Mouse (Mus musculus): ENCODE data around the gene Rab36. TPM values are rescaled to one million over a fixed set of nuclear protein-coding genes. Genes with fewer than 3 reads are reported as not detected.
A peak's percentile ranks its signal among the peaks of the same experiment; 100 is the strongest.

Gene Rab36
- polyA plus RNA-seq, 1 experiment from 2014 or later, result 12.2 TPM

DNA sequence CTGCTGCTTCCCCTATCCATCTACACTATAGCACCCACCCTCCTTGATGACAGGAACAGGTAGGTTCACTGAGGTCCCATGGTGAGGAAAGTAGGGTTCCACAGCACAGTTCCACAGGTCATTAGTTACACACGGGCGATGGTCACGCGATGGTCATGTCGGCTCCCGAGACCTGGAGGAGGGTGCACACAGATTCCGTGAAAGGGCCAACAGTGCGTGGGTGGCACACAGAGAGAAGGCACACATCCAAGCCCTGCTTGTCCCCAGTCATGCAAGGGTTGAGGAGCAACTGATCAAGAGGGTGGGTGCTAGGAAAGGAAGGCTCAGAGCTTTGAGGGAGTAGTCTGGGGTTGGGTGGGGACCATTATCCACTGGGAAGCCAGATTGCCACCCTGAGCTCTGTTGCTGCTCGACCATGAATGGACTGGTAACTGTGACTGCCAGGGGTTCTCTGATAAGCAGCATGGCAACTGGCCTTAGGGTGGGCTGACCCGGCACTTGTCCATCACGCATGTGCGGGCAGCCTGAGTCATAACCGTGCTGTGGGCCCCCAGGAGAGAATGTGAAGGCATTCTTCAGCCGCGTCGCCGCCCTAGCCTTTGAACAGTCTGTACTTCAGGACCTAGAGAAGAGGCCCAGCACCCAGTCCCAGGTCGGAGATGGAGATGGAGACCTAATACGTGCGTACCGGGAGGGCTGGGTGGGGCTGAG, 14.7 kb downstream of the Rab36 start:
- WGBS, result 95% methylated on average over 21 of the region's 21 CpGs

DNA sequence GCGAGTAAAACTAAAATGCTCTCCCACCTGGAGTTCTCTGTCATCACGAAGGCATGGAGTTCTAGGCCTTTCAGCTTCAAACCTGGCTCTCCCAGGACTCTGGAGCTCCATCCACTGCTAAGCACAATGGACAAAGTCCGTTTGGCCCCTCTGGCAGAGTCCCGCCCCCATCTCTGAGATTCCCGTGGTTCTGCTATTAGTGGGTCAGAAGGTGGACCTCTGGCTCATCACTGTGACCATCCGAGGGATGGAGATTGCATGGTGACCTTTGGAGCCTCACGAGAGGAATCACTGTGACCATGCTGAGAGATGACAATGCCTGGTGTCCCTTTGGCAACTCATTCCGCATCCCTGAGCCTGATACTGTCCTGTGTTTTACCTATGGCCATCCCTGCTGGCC, 16.0 kb downstream of the Rab36 start:
- WGBS, result 81% methylated on average over 8 of the region's 8 CpGs
- Histone ChIP-seq H3K36me3 (replicated peaks) (no peaks in the 10 kb centered on the region), H3K4me3 (replicated peaks) (no peak overlapping the region), H3K27ac (no peak overlapping the region), H3K9ac (no peak overlapping the region), H3K27me3 (no peaks in the 10 kb centered on the region), H3K4me1 (peaks cover 12% of the 10 kb centered on the region), H3K4me2 (no peak overlapping the region), H3K9me3 (no peaks in the 10 kb centered on the region)
- ATAC-seq (ENCODE audit: low FRiP score), result no peak

More for the DNA sequence above, 14.7 kb downstream of the Rab36 start:
- no peak overlapping the region for H3K4me2 ChIP-seq
- no peak overlapping the region for H3K4me3 ChIP-seq (replicated peaks)
- H3K27me3 ChIP-seq, result no peaks in the 10 kb centered on the region
- no peak for ATAC-seq (ENCODE audit: low FRiP score)
- no peaks in the 10 kb centered on the region for H3K9me3 ChIP-seq
- no peak overlapping the region for H3K27ac ChIP-seq
- no peak overlapping the region for H3K9ac ChIP-seq
- 0 out of 2 replicates have a peak, but pooled peaks cover 2% of the 10 kb centered on the region for H3K36me3 ChIP-seq (replicated peaks)
- peaks cover 9% of the 10 kb centered on the region for H3K4me1 ChIP-seq

DNA sequence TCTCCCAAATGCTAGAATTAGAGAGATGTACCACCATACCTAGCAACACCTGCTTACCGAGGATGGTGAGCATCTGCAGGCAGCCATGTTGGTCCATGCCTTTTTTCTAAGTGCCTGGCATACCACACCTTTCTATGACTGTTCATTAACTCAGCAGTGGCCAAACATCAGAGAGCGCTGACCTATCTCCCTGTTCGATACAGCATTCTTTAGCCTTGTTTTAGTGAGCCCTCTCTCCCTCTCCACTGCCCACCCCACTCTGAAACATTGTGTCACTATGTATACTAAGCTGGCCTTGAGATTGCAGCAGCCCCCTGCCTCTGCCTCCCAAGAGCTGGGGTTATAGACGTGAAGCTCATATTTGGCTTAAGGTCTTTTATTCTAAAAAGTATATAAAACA, 16.8 kb downstream of the Rab36 start:
- WGBS, result 92% methylated on average over 4 of the region's 4 CpGs
- ATAC-seq (ENCODE audit: low FRiP score), result no peak
- H3K36me3 ChIP-seq (replicated peaks), result no peaks in the 10 kb centered on the region

DNA sequence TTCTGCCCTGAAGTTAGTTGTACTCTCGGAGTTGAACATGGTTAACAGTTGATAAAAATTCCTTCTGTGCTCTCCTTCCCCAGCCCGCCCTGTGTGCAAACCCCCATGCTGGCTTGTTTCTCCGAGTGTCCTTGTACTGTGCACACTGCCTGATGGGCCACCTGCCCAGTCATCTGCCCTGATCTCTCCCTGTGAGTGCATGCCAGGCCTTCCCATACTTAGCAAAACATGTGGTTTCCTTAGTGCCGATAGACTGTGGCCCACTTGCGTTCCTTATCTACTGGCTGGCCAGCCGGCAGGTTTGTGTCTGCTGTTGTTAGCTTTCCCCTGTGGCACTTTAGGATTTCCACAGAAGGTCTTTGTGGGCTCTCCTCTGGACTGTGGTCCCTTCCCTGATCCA, 17.3 kb downstream of the Rab36 start:
- no peak overlapping the region for H3K9ac ChIP-seq
- whole genome bisulfite sequencing, result 94% methylated on average over 6 of the region's 6 CpGs
- no peak for ATAC-seq (ENCODE audit: low FRiP score)
- H3K4me2 ChIP-seq, result no peak overlapping the region
- H3K27ac ChIP-seq, result no peak overlapping the region
- H3K4me3 ChIP-seq (replicated peaks), result no peak overlapping the region
- H3K4me1 ChIP-seq, result peaks cover 23% of the 10 kb centered on the region
- H3K27me3 ChIP-seq, result no peaks in the 10 kb centered on the region
- H3K36me3 ChIP-seq (replicated peaks), result no peaks in the 10 kb centered on the region
- no peaks in the 10 kb centered on the region for H3K9me3 ChIP-seq

More for the DNA sequence above, 16.8 kb downstream of the Rab36 start:
- peaks cover 18% of the 10 kb centered on the region for H3K4me1 ChIP-seq
- H3K4me2 ChIP-seq, result no peak overlapping the region
- H3K4me3 ChIP-seq (replicated peaks), result no peak overlapping the region
- H3K27me3 ChIP-seq, result no peaks in the 10 kb centered on the region
- H3K27ac ChIP-seq, result no peak overlapping the region
- no peaks in the 10 kb centered on the region for H3K9me3 ChIP-seq
- no peak overlapping the region for H3K9ac ChIP-seq

DNA sequence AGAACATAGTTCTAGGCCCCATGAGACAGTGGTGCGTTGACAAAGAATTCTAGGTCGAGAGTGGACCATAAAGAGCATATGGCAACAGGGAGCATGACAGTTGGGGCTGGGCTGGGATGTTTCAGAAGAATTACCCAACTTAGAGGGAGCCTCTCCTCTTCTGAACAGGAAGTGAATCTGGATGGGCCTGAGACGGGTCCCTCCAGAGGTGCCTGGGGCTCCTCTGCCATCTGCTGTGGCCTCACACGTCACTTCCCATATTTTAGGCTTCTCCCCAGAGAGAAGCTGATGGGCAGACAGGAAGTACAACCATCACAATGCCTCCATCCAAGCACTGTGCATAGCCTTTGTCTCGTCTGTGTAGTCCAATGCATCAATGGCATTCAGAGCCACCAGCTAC, 18.8 kb downstream of the Rab36 start:
- Histone ChIP-seq H3K9me3 (no peaks in the 10 kb centered on the region), H3K27me3 (no peaks in the 10 kb centered on the region), H3K4me3 (replicated peaks) (no peak overlapping the region), H3K9ac (no peak overlapping the region), H3K4me2 (no peak overlapping the region), H3K4me1 (peaks cover 32% of the 10 kb centered on the region), H3K27ac (no peak overlapping the region), H3K36me3 (replicated peaks) (no peaks in the 10 kb centered on the region)
- 79% methylated on average over 5 of the region's 5 CpGs for WGBS
- no peak for ATAC-seq (ENCODE audit: low FRiP score)

DNA sequence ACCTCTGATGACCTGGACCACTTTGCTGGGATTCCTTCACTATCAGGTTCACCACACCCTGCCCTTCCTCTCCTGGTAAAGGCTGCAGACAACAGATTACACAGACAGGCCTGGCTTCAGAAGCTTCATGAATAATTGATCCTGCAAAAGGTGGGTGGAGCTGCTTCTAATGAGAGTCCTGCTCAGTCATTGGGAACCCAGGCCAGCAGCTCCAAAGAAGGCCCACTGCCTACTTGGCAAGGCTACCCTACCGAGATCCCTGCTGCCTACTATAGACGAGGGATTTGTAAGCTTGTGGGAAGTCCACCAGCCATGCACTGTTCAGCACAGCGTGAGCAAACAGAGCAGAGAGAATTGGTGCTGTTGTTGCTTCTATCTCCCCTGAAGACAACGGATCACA, 19.4 kb downstream of the Rab36 start:
- H3K4me2 ChIP-seq, result no peak overlapping the region
- H3K27ac ChIP-seq, result no peak overlapping the region
- H3K36me3 ChIP-seq (replicated peaks), result no peaks in the 10 kb centered on the region
- H3K9ac ChIP-seq, result no peak overlapping the region
- H3K4me3 ChIP-seq (replicated peaks), result no peak overlapping the region
- 0 out of 2 replicates have a peak, but pooled peaks cover under 1% of the 10 kb centered on the region for H3K27me3 ChIP-seq
- WGBS, result 7% methylated on average over 4 of the region's 4 CpGs
- H3K4me1 ChIP-seq, result peaks cover 34% of the 10 kb centered on the region
- no peaks in the 10 kb centered on the region for H3K9me3 ChIP-seq
- ATAC-seq (ENCODE audit: low FRiP score), result 0 out of 2 replicates have a peak, but pooled peaks have one; percentile 5

DNA sequence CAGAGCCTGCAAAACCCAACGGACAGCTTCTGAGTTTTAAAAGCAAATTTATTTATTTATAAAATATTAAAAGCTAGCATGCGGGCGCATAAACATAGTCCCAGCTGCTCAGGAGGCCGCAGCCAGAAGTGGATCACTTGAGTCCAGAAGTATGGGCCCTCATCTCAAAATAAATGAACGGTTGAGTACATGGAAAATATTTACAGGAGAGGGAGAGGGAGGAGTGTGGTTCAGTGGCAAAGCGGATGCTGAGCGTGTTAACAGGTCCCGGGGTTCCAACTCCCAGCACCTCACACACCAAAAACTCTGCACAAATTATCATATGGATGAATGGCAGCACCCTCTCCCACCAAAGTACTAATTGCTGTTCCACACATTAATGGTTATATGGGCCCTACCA, 21.5 kb downstream of the Rab36 start:
- Histone ChIP-seq H3K36me3 (replicated peaks) (no peaks in the 10 kb centered on the region), H3K9me3 (no peaks in the 10 kb centered on the region), H3K4me1 (peaks cover 55% of the 10 kb centered on the region), H3K27me3 (peaks cover 11% of the 10 kb centered on the region; the same call in 1 of the 2 replicates), H3K9ac (no peak overlapping the region), H3K27ac (no peak overlapping the region), H3K4me2 (no peak overlapping the region), H3K4me3 (replicated peaks) (no peak overlapping the region)
- ATAC-seq (ENCODE audit: low FRiP score), result no peak
- 86% methylated on average over 8 of the region's 8 CpGs for WGBS

DNA sequence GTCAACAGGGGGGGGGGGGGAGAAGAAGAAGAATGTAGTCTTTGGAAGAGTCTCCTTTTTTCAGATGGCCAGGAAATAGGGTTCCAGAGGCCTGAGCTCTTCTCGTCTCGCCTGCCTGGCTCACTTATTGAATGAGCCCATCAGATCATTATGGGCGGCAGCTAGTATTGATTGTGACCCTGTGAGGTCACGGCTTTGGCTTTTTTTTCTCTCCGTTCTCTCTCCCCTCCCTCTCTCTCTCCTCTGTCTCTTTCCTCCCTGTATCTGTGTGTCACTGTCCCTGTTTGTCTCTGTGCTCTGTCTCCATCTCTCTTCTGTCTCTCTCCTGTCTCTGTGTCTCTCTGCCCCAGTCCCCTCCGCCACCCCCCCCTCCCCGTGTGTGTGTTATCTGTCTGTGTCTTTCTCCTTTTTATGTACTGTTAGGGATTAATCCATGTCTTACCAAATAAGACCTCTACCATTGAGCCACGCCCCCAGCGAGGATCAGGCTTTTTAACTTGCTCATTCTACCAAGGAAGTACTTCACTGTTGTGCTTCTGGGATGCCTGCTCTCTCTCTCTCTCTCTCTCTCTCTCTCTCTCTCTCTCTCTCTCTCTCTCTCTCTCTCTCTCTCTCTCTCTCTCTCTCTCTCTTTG, 22.0 kb downstream of the Rab36 start:
- no peak overlapping the region for H3K9ac ChIP-seq
- WGBS, result 9% methylated on average over 9 of the region's 9 CpGs
- peaks cover 60% of the 10 kb centered on the region for H3K4me1 ChIP-seq
- H3K27me3 ChIP-seq, result peaks cover 11% of the 10 kb centered on the region; the same call in 1 of the 2 replicates
- H3K4me3 ChIP-seq (replicated peaks), result no peak overlapping the region
- no peak overlapping the region for H3K27ac ChIP-seq
- peak overlapping the region; percentile 85 for H3K4me2 ChIP-seq
- no peaks in the 10 kb centered on the region for H3K36me3 ChIP-seq (replicated peaks)
- no peak for ATAC-seq (ENCODE audit: low FRiP score)
- H3K9me3 ChIP-seq, result no peaks in the 10 kb centered on the region

DNA sequence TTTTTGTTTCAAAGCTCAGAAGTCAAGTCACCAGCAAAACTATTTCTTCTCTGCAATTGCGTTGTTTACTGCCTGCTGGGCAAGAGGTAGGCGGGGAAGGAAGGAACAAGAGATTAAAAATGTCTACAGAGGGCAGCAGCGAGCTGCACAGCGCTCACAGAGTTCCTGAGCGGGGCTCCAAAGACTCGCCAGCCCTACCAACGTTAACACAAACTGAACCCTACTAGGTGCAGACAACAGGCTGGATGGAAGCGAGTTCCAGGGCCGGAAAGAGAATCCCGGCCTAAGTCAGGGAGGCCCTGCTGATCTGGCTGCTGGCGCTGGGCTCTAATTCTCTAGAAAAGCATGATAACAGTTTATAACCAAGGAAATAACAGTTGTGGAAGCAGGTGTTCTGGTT, 22.5 kb downstream of the Rab36 start:
- peak overlapping the region; percentile 89 for H3K4me3 ChIP-seq (replicated peaks)
- peaks cover 65% of the 10 kb centered on the region for H3K4me1 ChIP-seq
- no peak overlapping the region for H3K27ac ChIP-seq
- 0 out of 2 replicates have a peak, but pooled peaks have one; percentile 21 for ATAC-seq (ENCODE audit: low FRiP score)
- 0 out of 2 replicates have a peak, but pooled peaks cover 3% of the 10 kb centered on the region for H3K36me3 ChIP-seq (replicated peaks)
- peaks cover 11% of the 10 kb centered on the region; the same call in 1 of the 2 replicates for H3K27me3 ChIP-seq
- H3K9me3 ChIP-seq, result no peaks in the 10 kb centered on the region
- peak overlapping the region; percentile 85 for H3K4me2 ChIP-seq
- H3K9ac ChIP-seq, result no peak overlapping the region
- 1% methylated on average over 11 of the region's 11 CpGs for WGBS

DNA sequence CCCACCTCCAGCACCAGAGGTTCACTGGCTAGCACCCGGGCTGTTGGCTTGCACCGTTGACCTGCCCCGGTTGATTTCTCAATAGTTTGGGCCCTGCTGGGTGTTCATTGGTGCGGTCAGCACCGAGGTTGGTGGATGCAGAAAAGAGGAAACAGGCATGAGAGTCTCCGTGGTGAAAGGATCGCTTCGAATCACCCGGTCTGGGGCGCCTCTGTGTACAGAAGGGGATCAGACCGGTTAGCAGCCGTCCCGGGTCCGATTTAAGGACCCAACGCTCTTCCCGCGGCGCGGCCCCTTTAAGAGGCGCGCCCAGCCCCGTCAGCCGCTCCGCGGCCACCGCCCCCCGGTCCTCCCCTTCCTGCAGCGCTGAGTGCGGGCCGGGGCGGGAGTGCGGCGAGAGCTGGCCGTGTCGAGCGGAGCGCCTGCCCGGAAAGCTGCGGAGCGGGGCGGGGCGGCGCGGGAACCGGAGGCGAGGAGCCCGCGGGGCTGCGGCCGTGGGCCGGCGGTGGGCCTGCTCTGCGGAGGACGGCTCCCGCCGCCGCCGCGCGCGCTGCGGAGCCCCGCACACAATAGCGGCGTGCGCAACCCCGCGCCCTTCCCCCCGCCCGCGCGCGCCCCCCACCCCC, 23.5 kb downstream of the Rab36 start, which contains the start of gene Bcr:
TSS of gene Bcr (plus strand) at position 376 of the 626 bp plus-strand sequence.
- Histone ChIP-seq H3K4me1 (peaks cover 74% of the 10 kb centered on the region), H3K4me3 (replicated peaks) (peak within 1 kb of the TSS; percentile 89), H3K27me3 (peaks cover 11% of the 10 kb centered on the region; the same call in 1 of the 2 replicates), H3K4me2 (peak within 1 kb of the TSS; percentile 85), H3K27ac (peak within 1 kb of the TSS; percentile 81), H3K36me3 (replicated peaks) (0 out of 2 replicates have a peak, but pooled peaks cover 11% of the 10 kb centered on the region), H3K9me3 (no peaks in the 10 kb centered on the region), H3K9ac (peak within 1 kb of the TSS; percentile 89)
- ATAC-seq (ENCODE audit: low FRiP score), result peak; percentile 89
- 1% methylated on average over 33 of the region's 73 CpGs for WGBS

DNA sequence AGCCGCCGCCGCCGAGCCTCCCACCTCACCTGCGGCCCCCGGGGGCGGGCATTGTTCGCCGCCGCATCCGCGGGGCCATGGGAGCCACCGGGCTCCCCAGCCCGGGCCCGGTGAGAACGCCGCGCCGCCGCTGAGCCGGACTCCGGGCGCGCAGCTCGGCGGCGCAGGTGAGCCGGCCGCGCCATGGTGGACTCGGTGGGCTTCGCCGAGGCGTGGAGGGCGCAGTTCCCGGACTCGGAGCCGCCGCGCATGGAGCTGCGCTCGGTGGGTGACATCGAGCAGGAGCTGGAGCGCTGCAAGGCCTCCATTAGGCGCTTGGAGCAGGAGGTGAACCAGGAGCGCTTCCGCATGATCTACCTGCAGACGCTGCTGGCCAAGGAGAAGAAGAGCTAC, 24.0 kb downstream of the Rab36 start:
- Histone ChIP-seq H3K9me3 (no peaks in the 10 kb centered on the region), H3K27me3 (peaks cover 11% of the 10 kb centered on the region; the same call in 1 of the 2 replicates), H3K4me3 (replicated peaks) (peak overlapping the region; percentile 89), H3K36me3 (replicated peaks) (peaks cover 15% of the 10 kb centered on the region; the same call in 1 of the 2 replicates), H3K4me2 (peak overlapping the region; percentile 85), H3K27ac (peak overlapping the region; percentile 81), H3K9ac (peak overlapping the region; percentile 89), H3K4me1 (peaks cover 78% of the 10 kb centered on the region)
- peak; percentile 51; the same call in 1 of the 2 replicates for ATAC-seq (ENCODE audit: low FRiP score)
- under 1% methylated on average over 44 of the region's 48 CpGs for WGBS
